Mouse (Mus musculus): ENCODE measurements around the gene Gm609. TPM values are rescaled to one million over a fixed set of nuclear protein-coding genes. Genes with fewer than 3 reads are reported as not detected.
A peak's percentile ranks its signal among the peaks of the same experiment; 100 is the strongest.

Gene Gm609
- polyA plus RNA-seq, 1 experiment from 2014 or later = not detected

DNA sequence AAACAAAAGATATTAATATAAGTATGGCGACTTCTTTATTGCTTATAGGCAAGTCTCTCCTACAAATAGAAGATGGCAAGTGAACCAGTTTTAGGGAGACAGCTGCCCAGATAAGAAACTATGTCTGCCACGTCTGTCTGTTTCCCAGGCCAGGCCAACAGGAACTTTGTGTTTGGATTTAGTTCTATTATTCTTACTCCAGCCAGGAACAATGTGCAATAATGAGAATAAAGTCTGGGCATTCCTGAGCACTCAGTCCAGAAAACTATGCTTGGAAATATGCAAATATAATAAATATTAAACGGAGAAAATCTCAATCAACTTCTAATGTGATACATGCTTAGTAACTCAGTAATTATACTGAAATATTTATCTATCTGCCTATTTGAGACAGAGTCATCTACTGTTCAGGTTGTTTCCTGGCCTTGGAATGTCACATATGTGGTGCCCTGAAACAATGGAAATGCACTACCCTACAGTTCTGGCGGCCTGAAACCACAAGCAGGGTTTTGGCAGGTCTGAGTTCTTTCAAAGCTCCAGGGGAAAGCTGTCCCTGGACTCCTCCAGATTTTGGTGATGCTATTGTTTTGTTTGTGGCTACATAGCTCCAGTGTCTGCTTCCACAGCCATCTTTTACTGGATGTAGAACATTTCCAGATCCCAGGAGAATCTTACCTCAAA, 123.3 kb downstream of the Gm609 start:
- Histone ChIP-seq H3K27me3 (ENCODE audit: control insufficient read depth, insufficient read depth, low read length) (no peaks in the 10 kb centered on the region), H3K36me3 (ENCODE audit: control insufficient read depth, insufficient read depth) (no peaks in the 10 kb centered on the region), H3K27ac (ENCODE audit: low read length) (0 out of 2 replicates have a peak overlapping the region, but pooled peaks have one; percentile 20), H3K9ac (ENCODE audit: low read length) (no peak overlapping the region), H3K4me3 (ENCODE audit: low read length) (no peak overlapping the region), H3K9me3 (replicated peaks; ENCODE audit: control insufficient read depth, low read length) (no peaks in the 10 kb centered on the region), H3K4me2 (ENCODE audit: low read depth, low read length) (no peak overlapping the region), H3K4me1 (ENCODE audit: control insufficient read depth, insufficient read depth, low read length) (no peaks in the 10 kb centered on the region)
- no peak for ATAC-seq (replicated peaks; ENCODE audit: extremely low read depth, insufficient read depth, low FRiP score)
- WGBS = 45% methylated on average over 4 of the region's 4 CpGs

DNA sequence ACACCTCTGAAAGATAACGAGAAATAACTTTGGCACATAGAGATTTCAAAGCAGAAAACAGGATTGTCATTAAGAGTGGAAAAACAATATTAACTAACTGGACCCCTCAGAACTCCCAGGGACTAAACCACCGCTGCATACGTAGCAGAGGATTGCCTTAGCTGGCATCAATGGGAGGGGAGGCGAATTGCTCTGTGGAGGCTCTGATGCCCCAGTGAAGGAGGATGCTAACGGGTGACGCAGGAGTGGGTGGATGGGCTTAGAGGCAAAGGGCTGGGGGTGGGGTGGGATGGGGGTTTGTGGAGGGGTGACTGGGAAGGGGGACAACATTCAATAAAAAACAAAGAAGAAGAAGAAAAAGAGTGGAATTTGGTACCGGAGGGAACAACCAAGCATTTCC, 126.7 kb downstream of the Gm609 start:
- Histone ChIP-seq H3K9ac (ENCODE audit: low read length) (no peak overlapping the region), H3K9me3 (replicated peaks; ENCODE audit: control insufficient read depth, low read length) (no peaks in the 10 kb centered on the region), H3K4me1 (ENCODE audit: control insufficient read depth, insufficient read depth, low read length) (0 out of 2 replicates have a peak, but pooled peaks cover 2% of the 10 kb centered on the region), H3K27me3 (ENCODE audit: control insufficient read depth, insufficient read depth, low read length) (no peaks in the 10 kb centered on the region), H3K27ac (ENCODE audit: low read length) (peak overlapping the region; percentile 46), H3K36me3 (ENCODE audit: control insufficient read depth, insufficient read depth) (no peaks in the 10 kb centered on the region), H3K4me3 (ENCODE audit: low read length) (no peak overlapping the region), H3K4me2 (ENCODE audit: low read depth, low read length) (no peak overlapping the region)
- ATAC-seq (replicated peaks; ENCODE audit: extremely low read depth, insufficient read depth, low FRiP score) = no peak
- WGBS = 61% methylated on average over 7 of the region's 7 CpGs

DNA sequence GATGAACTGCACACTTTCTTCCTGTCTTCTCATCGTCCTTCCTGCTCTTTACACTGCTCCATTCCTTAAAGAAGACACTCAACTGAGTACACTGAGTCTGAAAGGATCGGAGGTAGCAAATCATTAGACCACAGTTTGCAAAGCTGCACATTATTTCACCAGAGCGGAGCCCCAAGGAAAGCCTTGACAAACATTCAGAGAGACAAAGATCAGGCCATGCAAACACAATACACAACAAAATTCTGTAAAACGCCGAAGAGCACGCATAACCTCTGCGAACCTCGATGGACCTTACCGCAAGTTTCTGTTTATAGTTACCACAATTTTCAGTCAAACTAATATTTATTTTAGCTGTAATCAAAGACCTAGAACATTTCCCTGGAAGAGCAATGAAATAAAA, 127.4 kb downstream of the Gm609 start:
- Histone ChIP-seq H3K27ac (ENCODE audit: low read length) (no peak overlapping the region), H3K9ac (ENCODE audit: low read length) (no peak overlapping the region), H3K4me2 (ENCODE audit: low read depth, low read length) (no peak overlapping the region), H3K36me3 (ENCODE audit: control insufficient read depth, insufficient read depth) (no peaks in the 10 kb centered on the region), H3K27me3 (ENCODE audit: control insufficient read depth, insufficient read depth, low read length) (no peaks in the 10 kb centered on the region), H3K9me3 (replicated peaks; ENCODE audit: control insufficient read depth, low read length) (no peaks in the 10 kb centered on the region), H3K4me1 (ENCODE audit: control insufficient read depth, insufficient read depth, low read length) (0 out of 2 replicates have a peak, but pooled peaks cover 2% of the 10 kb centered on the region), H3K4me3 (ENCODE audit: low read length) (no peak overlapping the region)
- 75% methylated on average over 9 of the region's 9 CpGs for WGBS
- ATAC-seq (replicated peaks; ENCODE audit: extremely low read depth, insufficient read depth, low FRiP score) = no peak

DNA sequence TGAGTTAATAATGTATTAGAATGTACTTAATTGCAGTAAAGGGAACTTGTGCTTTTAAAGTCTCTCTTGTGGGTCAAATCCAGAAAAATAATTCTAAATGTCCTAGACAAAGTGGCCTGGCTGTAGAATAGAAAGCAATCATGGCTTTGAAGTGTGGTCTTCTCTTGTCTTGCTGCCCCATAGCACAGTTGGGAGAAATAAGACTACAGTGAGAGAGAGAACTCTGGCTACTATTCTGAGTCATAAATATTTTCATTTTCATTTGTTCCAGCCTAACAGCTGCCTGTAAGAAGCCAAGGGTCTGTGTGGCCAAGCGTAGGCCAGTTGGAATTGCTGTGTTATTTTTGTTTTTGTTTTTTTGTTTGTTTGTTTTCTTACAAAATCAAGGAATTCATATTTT, 128.1 kb downstream of the Gm609 start:
- Histone ChIP-seq H3K9ac (ENCODE audit: low read length) (no peak overlapping the region), H3K4me3 (ENCODE audit: low read length) (no peak overlapping the region), H3K27ac (ENCODE audit: low read length) (no peak overlapping the region), H3K27me3 (ENCODE audit: control insufficient read depth, insufficient read depth, low read length) (no peaks in the 10 kb centered on the region), H3K4me1 (ENCODE audit: control insufficient read depth, insufficient read depth, low read length) (0 out of 2 replicates have a peak, but pooled peaks cover 2% of the 10 kb centered on the region), H3K36me3 (ENCODE audit: control insufficient read depth, insufficient read depth) (no peaks in the 10 kb centered on the region), H3K4me2 (ENCODE audit: low read depth, low read length) (no peak overlapping the region), H3K9me3 (replicated peaks; ENCODE audit: control insufficient read depth, low read length) (no peaks in the 10 kb centered on the region)
- ATAC-seq (replicated peaks; ENCODE audit: extremely low read depth, insufficient read depth, low FRiP score) = no peak
- WGBS = 90% methylated on average over 1 of the region's 1 CpGs

DNA sequence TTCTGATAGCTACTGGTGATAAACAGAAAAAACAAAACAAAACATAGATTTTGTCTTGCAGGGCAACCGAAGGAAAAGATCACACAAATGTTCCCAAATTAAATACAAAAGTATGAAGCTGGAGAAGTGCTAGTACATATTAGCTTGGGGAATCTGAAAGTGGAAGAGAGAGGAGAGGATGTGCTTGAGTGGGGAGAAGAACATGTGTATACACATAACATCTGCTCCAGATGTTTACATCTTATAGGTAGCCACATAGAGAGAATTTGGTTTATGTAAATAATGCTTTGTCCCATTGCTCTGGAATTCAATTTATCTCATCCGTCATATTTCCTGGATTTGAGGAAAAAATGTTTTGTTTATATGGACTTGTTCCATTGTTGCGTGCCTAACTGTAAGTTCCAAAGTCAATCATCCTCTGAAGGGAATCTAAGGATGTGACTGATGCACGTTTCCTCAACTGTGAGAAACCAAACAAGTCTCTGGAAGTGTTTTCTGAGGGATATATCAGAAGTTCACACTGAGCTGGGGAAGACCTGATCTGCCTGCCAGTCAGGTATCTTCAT, 129.2 kb downstream of the Gm609 start:
- no peak for ATAC-seq (replicated peaks; ENCODE audit: extremely low read depth, insufficient read depth, low FRiP score)
- H3K27ac ChIP-seq (ENCODE audit: low read length) = 0 out of 2 replicates have a peak overlapping the region, but pooled peaks have one; percentile 24
- H3K27me3 ChIP-seq (ENCODE audit: control insufficient read depth, insufficient read depth, low read length) = no peaks in the 10 kb centered on the region
- H3K4me3 ChIP-seq (ENCODE audit: low read length) = no peak overlapping the region
- H3K36me3 ChIP-seq (ENCODE audit: control insufficient read depth, insufficient read depth) = no peaks in the 10 kb centered on the region
- H3K4me2 ChIP-seq (ENCODE audit: low read depth, low read length) = no peak overlapping the region
- WGBS = 58% methylated on average over 4 of the region's 4 CpGs
- no peaks in the 10 kb centered on the region for H3K9me3 ChIP-seq (replicated peaks; ENCODE audit: control insufficient read depth, low read length)
- 0 out of 2 replicates have a peak, but pooled peaks cover 2% of the 10 kb centered on the region for H3K4me1 ChIP-seq (ENCODE audit: control insufficient read depth, insufficient read depth, low read length)
- H3K9ac ChIP-seq (ENCODE audit: low read length) = no peak overlapping the region

Other genes starting within 250 kb of the Gm609 start
- 28.1 and 28.3 TPM in 2 replicates for gene Cd200, start 83.9 kb downstream of the Gm609 start, polyA plus RNA-seq (2015; fragmentation: Nextera tagmentation; extraction: Ambion mirVana)
- not detected in 2 replicates for gene Gm17783, start 39.1 kb upstream of the Gm609 start, polyA plus RNA-seq (2015; fragmentation: Nextera tagmentation; extraction: Ambion mirVana)
- gene Slc9c1, start 42.3 kb upstream of the Gm609 start, polyA plus RNA-seq (2015; fragmentation: Nextera tagmentation; extraction: Ambion mirVana) = not detected in 2 replicates
- 0.27 and 0.53 TPM in 2 replicates for gene Gcsam, start 117.4 kb upstream of the Gm609 start, polyA plus RNA-seq (2015; fragmentation: Nextera tagmentation; extraction: Ambion mirVana)
- 0.09 and 0.11 TPM in 2 replicates for gene BC016579, start 161.1 kb upstream of the Gm609 start, polyA plus RNA-seq (2015; fragmentation: Nextera tagmentation; extraction: Ambion mirVana)
- not detected in 2 replicates for gene Tmprss7, start 200.7 kb upstream of the Gm609 start, polyA plus RNA-seq (2015; fragmentation: Nextera tagmentation; extraction: Ambion mirVana)
- 2.2 and 2.4 TPM in 2 replicates for gene Tagln3, start 231.6 kb upstream of the Gm609 start, polyA plus RNA-seq (2015; fragmentation: Nextera tagmentation; extraction: Ambion mirVana)
- gene Abhd10, start 250.0 kb upstream of the Gm609 start, polyA plus RNA-seq (2015; fragmentation: Nextera tagmentation; extraction: Ambion mirVana) = 25.9 and 29.7 TPM in 2 replicates

Measured in heart, embryonic 16.5 days (tissue).